Mouse (Mus musculus): ENCODE measurements at regions not wholly inside any gene's neighbourhood (a gene's known extent, or its start where the extent isn't known, plus 50 kb on each side); places are given as distances from the start of the nearest gene placed in this dataset.

GRCm38 (mm10) chr2:117811506-117811905 lies 300.2 kb upstream of the Thbs1 start:
- ATAC-seq (ENCODE audit: low FRiP score, low read depth) (no peak), DNase-seq (ENCODE audit: low spot score) (no peak)
- H3K9ac ChIP-seq (ENCODE audit: low read depth, low read length, severe bottlenecking): no peak overlapping the region
- TF ChIP-seq POLR2A (IDR thresholded peaks at IDR 0.05; ENCODE audit: borderline replicate concordance, extremely low read depth, insufficient read depth, insufficient read length): no peak
- 10% methylated on average over 1 of the region's 1 CpGs for WGBS
- H3K36me3 ChIP-seq (ENCODE audit: control insufficient read depth, insufficient read depth, low read length): no peaks in the 10 kb centered on the region
- no peak overlapping the region for H3K4me3 ChIP-seq (replicated peaks; ENCODE audit: low read length)
- H3K4me2 ChIP-seq (replicated peaks; ENCODE audit: low read depth, low read length, severe bottlenecking): no peak overlapping the region
- no peaks in the 10 kb centered on the region for H3K27me3 ChIP-seq (ENCODE audit: control insufficient read depth, insufficient read depth, low read length)
- 0 out of 2 replicates have a peak, but pooled peaks cover 4% of the 10 kb centered on the region for H3K4me1 ChIP-seq (ENCODE audit: control insufficient read depth, insufficient read depth, low read length)
- H3K9me3 ChIP-seq (ENCODE audit: control insufficient read depth, low read length): no peaks in the 10 kb centered on the region
- no peak overlapping the region for H3K27ac ChIP-seq (replicated peaks; ENCODE audit: low read depth, low read length)

- DNase-seq (ENCODE audit: low spot score) (no peak), ATAC-seq (ENCODE audit: low FRiP score, low read depth) (no peak)
- Histone ChIP-seq H3K9ac (ENCODE audit: low read depth, low read length, severe bottlenecking) (no peak overlapping the region), H3K4me3 (replicated peaks; ENCODE audit: low read length) (no peak overlapping the region), H3K27ac (replicated peaks; ENCODE audit: low read depth, low read length) (no peak overlapping the region), H3K9me3 (ENCODE audit: control insufficient read depth, low read length) (no peaks in the 10 kb centered on the region), H3K27me3 (ENCODE audit: control insufficient read depth, insufficient read depth, low read length) (no peaks in the 10 kb centered on the region), H3K36me3 (ENCODE audit: control insufficient read depth, insufficient read depth, low read length) (no peaks in the 10 kb centered on the region), H3K4me1 (ENCODE audit: control insufficient read depth, insufficient read depth, low read length) (0 out of 2 replicates have a peak, but pooled peaks cover 4% of the 10 kb centered on the region), H3K4me2 (replicated peaks; ENCODE audit: low read depth, low read length, severe bottlenecking) (no peak overlapping the region)
- WGBS: 61% methylated on average over 2 of the region's 2 CpGs
- TF ChIP-seq POLR2A (IDR thresholded peaks at IDR 0.05; ENCODE audit: borderline replicate concordance, extremely low read depth, insufficient read depth, insufficient read length): no peak
Observed at GRCm38 (mm10) chr2:117811931-117812330, 299.7 kb upstream of the Thbs1 start.

GRCm38 (mm10) chr2:117819701-117820225 lies 291.9 kb upstream of the Thbs1 start:
- Histone ChIP-seq H3K36me3 (ENCODE audit: control insufficient read depth, insufficient read depth, low read length) (no peaks in the 10 kb centered on the region), H3K4me1 (ENCODE audit: control insufficient read depth, insufficient read depth, low read length) (no peaks in the 10 kb centered on the region), H3K27me3 (ENCODE audit: control insufficient read depth, insufficient read depth, low read length) (no peaks in the 10 kb centered on the region), H3K27ac (replicated peaks; ENCODE audit: low read depth, low read length) (no peak overlapping the region), H3K9ac (ENCODE audit: low read depth, low read length, severe bottlenecking) (no peak overlapping the region), H3K4me3 (replicated peaks; ENCODE audit: low read length) (no peak overlapping the region), H3K4me2 (replicated peaks; ENCODE audit: low read depth, low read length, severe bottlenecking) (no peak overlapping the region), H3K9me3 (ENCODE audit: control insufficient read depth, low read length) (no peaks in the 10 kb centered on the region)
- ATAC-seq (ENCODE audit: low FRiP score, low read depth): no peak
- no peak for DNase-seq (ENCODE audit: low spot score)
- no peak for TF ChIP-seq POLR2A (IDR thresholded peaks at IDR 0.05; ENCODE audit: borderline replicate concordance, extremely low read depth, insufficient read depth, insufficient read length)
- WGBS: 79% methylated on average over 3 of the region's 3 CpGs

DNA sequence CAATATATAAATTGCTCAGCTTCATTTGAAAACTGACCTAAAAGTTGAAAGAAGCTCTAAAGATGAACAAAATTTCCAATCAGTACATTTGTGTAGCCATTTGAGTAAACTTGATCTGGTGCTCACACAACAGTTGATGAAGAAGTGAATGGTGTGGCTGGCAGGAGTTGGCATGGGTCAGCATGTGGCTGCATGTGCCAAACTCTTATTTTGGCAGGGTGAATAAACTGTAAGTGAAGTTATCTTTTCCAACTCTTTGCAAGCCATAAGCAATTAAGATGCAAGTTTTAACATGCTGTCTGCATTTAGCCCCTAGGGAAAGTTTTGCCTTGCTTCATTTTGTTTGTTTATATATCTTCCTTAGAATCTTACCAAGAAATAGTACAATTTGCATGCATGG lies 291.0 kb upstream of the Thbs1 start:
- TF ChIP-seq POLR2A (IDR thresholded peaks at IDR 0.05; ENCODE audit: borderline replicate concordance, extremely low read depth, insufficient read depth, insufficient read length): no peak
- DNase-seq (ENCODE audit: low spot score): no peak

DNA sequence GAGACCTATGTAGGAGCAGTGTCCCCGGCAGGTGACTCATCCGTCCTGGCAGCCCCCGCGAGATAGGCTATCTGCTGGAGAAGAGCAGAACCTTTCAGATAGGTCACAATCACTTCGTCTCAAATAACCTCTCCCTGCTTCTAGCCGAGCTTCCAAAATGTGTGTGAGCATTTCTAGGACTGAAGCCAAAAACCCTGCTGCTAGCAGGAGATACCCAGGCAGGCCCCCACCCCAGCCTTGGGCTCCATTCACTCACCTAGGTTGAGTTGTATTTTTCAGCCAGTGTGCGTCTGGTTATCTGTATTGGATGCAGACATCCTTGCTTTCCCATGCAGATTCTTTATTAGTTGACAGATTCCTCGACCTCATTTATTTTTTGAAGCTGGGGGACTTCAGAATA lies 286.6 kb upstream of the Thbs1 start:
- no peaks in the 10 kb centered on the region for H3K36me3 ChIP-seq (ENCODE audit: control insufficient read depth, insufficient read depth, low read length)
- no peaks in the 10 kb centered on the region for H3K4me1 ChIP-seq (ENCODE audit: control insufficient read depth, insufficient read depth, low read length)
- H3K4me2 ChIP-seq (replicated peaks; ENCODE audit: low read depth, low read length, severe bottlenecking): no peak overlapping the region
- no peak overlapping the region for H3K27ac ChIP-seq (replicated peaks; ENCODE audit: low read depth, low read length)
- no peak overlapping the region for H3K4me3 ChIP-seq (replicated peaks; ENCODE audit: low read length)
- no peak for DNase-seq (ENCODE audit: low spot score)
- ATAC-seq (ENCODE audit: low FRiP score, low read depth): no peak
- 69% methylated on average over 8 of the region's 8 CpGs for WGBS
- H3K9ac ChIP-seq (ENCODE audit: low read depth, low read length, severe bottlenecking): no peak overlapping the region
- H3K27me3 ChIP-seq (ENCODE audit: control insufficient read depth, insufficient read depth, low read length): no peaks in the 10 kb centered on the region
- no peaks in the 10 kb centered on the region for H3K9me3 ChIP-seq (ENCODE audit: control insufficient read depth, low read length)
- TF ChIP-seq POLR2A (IDR thresholded peaks at IDR 0.05; ENCODE audit: borderline replicate concordance, extremely low read depth, insufficient read depth, insufficient read length): no peak

More for the DNA sequence above, 291.0 kb upstream of the Thbs1 start:
- Histone ChIP-seq H3K4me3 (replicated peaks; ENCODE audit: low read length) (no peak overlapping the region), H3K4me2 (replicated peaks; ENCODE audit: low read depth, low read length, severe bottlenecking) (no peak overlapping the region), H3K27me3 (ENCODE audit: control insufficient read depth, insufficient read depth, low read length) (no peaks in the 10 kb centered on the region), H3K36me3 (ENCODE audit: control insufficient read depth, insufficient read depth, low read length) (no peaks in the 10 kb centered on the region), H3K9ac (ENCODE audit: low read depth, low read length, severe bottlenecking) (no peak overlapping the region), H3K4me1 (ENCODE audit: control insufficient read depth, insufficient read depth, low read length) (no peaks in the 10 kb centered on the region), H3K27ac (replicated peaks; ENCODE audit: low read depth, low read length) (no peak overlapping the region), H3K9me3 (ENCODE audit: control insufficient read depth, low read length) (no peaks in the 10 kb centered on the region)
- no peak for ATAC-seq (ENCODE audit: low FRiP score, low read depth)

DNA sequence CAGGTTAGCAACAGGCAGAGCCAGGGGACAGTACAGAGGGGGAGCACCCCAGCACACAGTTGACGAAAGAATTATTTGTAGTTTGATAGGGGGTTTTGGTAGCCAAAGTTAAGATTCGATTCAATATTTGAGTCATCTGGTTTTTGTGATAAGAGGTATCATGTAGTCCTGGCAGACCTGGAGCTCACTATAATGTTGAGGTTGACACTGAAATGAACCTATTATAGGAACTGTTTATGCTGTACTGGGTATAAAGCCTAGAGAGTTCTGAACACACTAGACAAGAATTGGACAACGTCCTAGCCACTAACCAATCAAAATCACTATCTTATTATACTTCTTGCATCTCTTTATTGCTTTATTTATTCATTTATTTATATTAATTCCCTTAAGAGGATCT lies 284.4 kb upstream of the Thbs1 start:
- TF ChIP-seq POLR2A (IDR thresholded peaks at IDR 0.05; ENCODE audit: borderline replicate concordance, extremely low read depth, insufficient read depth, insufficient read length): no peak
- Histone ChIP-seq H3K27me3 (ENCODE audit: control insufficient read depth, insufficient read depth, low read length) (no peaks in the 10 kb centered on the region), H3K9ac (ENCODE audit: low read depth, low read length, severe bottlenecking) (no peak overlapping the region), H3K36me3 (ENCODE audit: control insufficient read depth, insufficient read depth, low read length) (no peaks in the 10 kb centered on the region), H3K27ac (replicated peaks; ENCODE audit: low read depth, low read length) (no peak overlapping the region), H3K9me3 (ENCODE audit: control insufficient read depth, low read length) (no peaks in the 10 kb centered on the region), H3K4me3 (replicated peaks; ENCODE audit: low read length) (no peak overlapping the region), H3K4me1 (ENCODE audit: control insufficient read depth, insufficient read depth, low read length) (no peaks in the 10 kb centered on the region), H3K4me2 (replicated peaks; ENCODE audit: low read depth, low read length, severe bottlenecking) (no peak overlapping the region)
- DNase-seq (ENCODE audit: low spot score): no peak
- ATAC-seq (ENCODE audit: low FRiP score, low read depth): no peak
- 85% methylated on average over 3 of the region's 3 CpGs for WGBS
